Mouse (Mus musculus) gastrocnemius, postnatal 36 days (tissue): ENCODE data around the gene Cntfr. TPM values are rescaled to one million over a fixed set of nuclear protein-coding genes. Genes with fewer than 3 reads are reported as not detected.
"Not testable (repeated sequence)": the region's sequence is repeated elsewhere in the genome, so short reads cannot be mapped to it uniquely, and the experiment has no call there.

Experiments
- DNase-seq, 2 experiments: peaks; one replicate each; pipeline ENCODE4 v3.0.0; 2022
- intact Hi-C: fragments of 180-260 bp; cut with DNase I; formaldehyde crosslinking; loops from one replicate; pipeline ENCODE4 v1.15.1; 2025
- total RNA-seq, 2 experiments: library from RNA; stranded (reverse); gene quantifications; 2 replicates each; pipeline ENCODE4 v1.2.3; 2021

Cntfr gene
- total RNA-seq, 2 experiments from 2014 or later = 24.8 to 31.1 TPM

- intact Hi-C loops = loop anchor here (5.0 kb wide), 1 partner anchor 245 kb away; the partner anchor contains the start of gene Nudt2
- peak; percentile 40 for DNase-seq
These were observed 15.7 kb upstream of the Cntfr start for GRCm38 (mm10) chr4:41712421-41713196.

- DNase-seq = no peak
- intact Hi-C loops = loop anchor here (5.0 kb wide), 1 partner anchor 245 kb away; the partner anchor contains the start of gene Nudt2
These were observed 15.0 kb upstream of the Cntfr start for GRCm38 (mm10) chr4:41711705-41712375.

- no peak for DNase-seq
- intact Hi-C loops = loop anchor here (5.0 kb wide), 1 partner anchor 243 kb away; the partner anchor contains the start of gene Nudt2
These were observed 13.3 kb upstream of the Cntfr start for GRCm38 (mm10) chr4:41710229-41710628.

DNA sequence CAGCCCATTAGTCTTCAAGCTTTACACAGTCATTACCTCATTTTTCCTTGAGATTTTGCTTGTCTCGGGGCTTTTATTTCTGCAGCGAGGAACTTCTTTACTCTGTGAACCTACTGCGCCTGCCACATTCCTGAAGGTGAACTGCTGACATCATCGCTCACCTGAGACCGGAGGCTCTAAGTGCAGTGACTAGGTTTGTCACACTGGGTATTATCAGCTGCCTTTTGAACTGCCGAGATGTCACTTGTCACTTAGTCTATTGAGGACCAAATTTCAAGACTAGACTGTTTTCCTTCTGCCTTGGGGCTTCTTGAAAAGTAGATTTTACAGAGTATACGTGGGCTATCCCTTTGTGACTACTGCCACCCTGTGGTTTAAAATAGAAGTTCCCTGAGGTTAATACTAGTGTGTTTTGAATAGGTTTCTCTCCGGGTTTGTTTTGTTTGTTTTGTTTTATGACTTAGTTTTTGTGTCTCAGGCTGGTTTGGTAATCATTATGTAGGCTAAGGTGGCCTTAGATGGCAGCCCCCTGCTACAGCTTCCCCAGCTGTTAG lies 11.4 kb upstream of the Cntfr start:
- intact Hi-C loops = loop anchor here (5.0 kb wide), 4 partner anchors 51 to 186 kb away; no protein-coding TSS in a partner anchor
- DNase-seq = no peak

- peak; percentile 44 to 54 for DNase-seq
- intact Hi-C loops = loop anchor here (5.0 kb wide), 4 partner anchors 50 to 185 kb away; no protein-coding TSS in a partner anchor
These were observed 10.2 kb upstream of the Cntfr start for GRCm38 (mm10) chr4:41707011-41707535.

GRCm38 (mm10) chr4:41705922-41706754 lies 9.2 kb upstream of the Cntfr start:
- no peak for DNase-seq
- intact Hi-C loops = loop anchor here (5.0 kb wide), 4 partner anchors 49 to 184 kb away; no protein-coding TSS in a partner anchor

DNA sequence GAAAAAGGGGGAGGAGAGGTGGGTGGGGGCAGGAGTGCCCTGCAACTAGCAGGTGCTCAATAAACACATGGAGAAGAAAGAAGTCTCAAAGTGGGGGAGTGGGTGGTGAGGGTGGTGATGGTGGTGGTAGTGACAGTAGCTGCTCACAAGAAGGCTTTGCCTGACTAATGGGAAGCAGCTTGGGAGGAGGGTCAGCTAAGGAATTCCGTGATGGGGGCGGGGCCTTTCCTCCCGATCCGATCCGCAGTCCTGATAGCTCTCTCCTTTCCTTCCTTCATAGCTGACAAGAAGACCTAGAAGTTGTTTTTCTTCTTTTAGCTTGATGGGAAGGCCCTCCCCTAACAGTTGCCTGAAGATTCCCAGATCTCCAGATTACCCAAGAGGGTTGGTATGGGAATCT lies 7.8 kb upstream of the Cntfr start:
- intact Hi-C loops = loop anchor here (5.0 kb wide), 4 partner anchors 47 to 182 kb away; no protein-coding TSS in a partner anchor
- no peak for DNase-seq

DNA sequence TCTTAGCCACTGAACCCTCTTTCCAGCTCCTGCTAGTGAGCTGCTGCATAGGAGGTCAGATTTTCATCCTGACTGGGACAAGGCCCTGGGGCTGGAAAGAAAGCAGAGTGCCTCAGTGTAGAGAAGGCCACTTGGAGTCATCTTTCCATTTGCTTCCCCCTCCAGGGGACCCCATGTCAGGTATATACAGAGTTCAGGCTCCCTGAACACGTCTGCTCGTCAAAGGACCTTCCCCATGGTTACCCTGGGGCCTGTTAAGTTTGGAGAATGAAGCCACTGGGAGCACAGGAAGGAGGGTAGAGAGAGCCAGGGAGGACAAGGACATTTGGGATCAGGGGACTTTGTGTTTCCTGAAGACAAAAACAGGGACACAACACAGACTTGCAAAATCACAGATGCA lies 5.3 kb upstream of the Cntfr start:
- intact Hi-C loops, DNase-seq: not testable (repeated sequence)

DNA sequence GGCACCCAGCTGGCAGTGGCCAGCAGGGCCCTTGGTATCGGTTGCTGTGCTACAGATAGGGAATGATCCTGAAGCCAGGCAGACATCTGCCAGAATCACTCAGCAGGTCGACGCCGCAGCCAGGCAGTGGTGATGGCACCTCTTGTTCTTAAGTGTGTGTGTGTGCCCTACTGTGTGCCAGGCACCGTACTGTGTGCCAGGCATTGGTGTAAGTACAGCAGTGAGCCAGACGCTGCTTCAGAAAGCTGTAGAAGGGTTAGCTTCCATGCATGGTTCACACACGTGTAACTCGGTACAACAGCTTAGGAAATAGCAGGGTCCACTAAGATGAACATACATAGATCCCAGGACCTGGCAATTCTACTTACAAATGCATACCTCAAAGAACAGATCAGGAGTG lies 3.3 kb upstream of the Cntfr start:
- DNase-seq, intact Hi-C loops: not testable (repeated sequence)

- intact Hi-C loops, DNase-seq: not testable (repeated sequence)
These were observed 2.9 kb upstream of the Cntfr start, which contains the start of gene Il11ra1 for GRCm38 (mm10) chr4:41699783-41700182. TSS of gene Il11ra1 (plus strand) at chr4:41699989.

- intact Hi-C loops = not testable (repeated sequence)
- peak; percentile 56 to 79 for DNase-seq
These were observed 1.6 kb upstream of the Cntfr start for GRCm38 (mm10) chr4:41698421-41699016.

- DNase-seq, intact Hi-C loops: not testable (repeated sequence)
These were observed 437 bp downstream of the Cntfr start for GRCm38 (mm10) chr4:41696452-41696851.

DNA sequence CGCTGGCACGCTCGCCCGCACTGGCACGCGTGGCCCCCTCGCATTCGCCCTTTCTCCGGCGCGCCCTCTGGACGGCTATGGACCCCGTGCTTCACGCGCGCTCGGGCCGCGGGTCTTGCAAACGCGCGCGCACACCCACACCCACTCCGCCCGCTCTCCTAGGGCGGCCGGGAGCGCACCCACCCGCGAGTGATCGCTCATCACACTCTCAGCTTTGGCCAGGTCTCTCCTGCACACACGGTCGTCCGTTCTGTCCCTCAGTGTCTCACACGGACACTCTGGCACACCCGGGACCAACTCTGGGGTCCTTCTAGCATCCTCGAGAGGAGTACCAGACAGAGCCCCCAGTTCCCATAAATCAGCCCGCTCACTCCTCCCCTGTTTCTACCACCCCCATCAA lies 1.1 kb downstream of the Cntfr start:
- DNase-seq, intact Hi-C loops: not testable (repeated sequence)

GRCm38 (mm10) chr4:41693511-41693910 lies 3.4 kb downstream of the Cntfr start:
- DNase-seq, intact Hi-C loops: not testable (repeated sequence)

DNA sequence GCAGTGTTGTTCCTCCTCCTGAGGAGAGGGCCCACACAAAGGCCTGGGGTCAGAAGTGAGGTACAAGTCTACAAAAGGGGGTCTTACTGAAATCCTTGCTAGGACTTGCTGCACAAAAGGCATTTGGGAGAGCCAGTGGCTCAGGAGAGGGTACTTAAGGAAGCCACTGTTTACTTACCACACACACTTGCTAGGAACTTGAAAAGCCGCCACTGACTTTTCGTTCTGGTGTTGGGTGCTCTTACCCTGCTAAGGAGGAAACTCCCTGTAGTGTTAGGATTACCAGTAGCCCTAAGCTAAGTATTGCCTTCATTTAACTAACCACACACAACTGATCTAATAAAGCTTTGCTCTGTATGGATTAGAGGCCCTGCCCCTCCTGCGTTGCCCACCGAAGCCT lies 6.9 kb downstream of the Cntfr start:
- intact Hi-C loops, DNase-seq: not testable (repeated sequence)

- DNase-seq, intact Hi-C loops: not testable (repeated sequence)
These were observed 8.3 kb downstream of the Cntfr start for GRCm38 (mm10) chr4:41688562-41688961.

- DNase-seq, intact Hi-C loops: not testable (repeated sequence)
These were observed 10.9 kb downstream of the Cntfr start for GRCm38 (mm10) chr4:41685882-41686492.

- intact Hi-C loops, DNase-seq: not testable (repeated sequence)
These were observed 11.9 kb downstream of the Cntfr start for GRCm38 (mm10) chr4:41684931-41685453.
